Mouse (Mus musculus): ENCODE data around the gene Nfkb1. TPM values are rescaled to one million over a fixed set of nuclear protein-coding genes. Genes with fewer than 3 reads are reported as not detected.

Gene Nfkb1
- polyA plus RNA-seq, 1 experiment from 2014 or later: 22.6 TPM

GRCm38 (mm10) chr3:135631856-135632255 lies 59.5 kb downstream of the Nfkb1 start:
- H3K4me2 ChIP-seq (ENCODE audit: low read depth, low read length): no peak overlapping the region
- H3K27me3 ChIP-seq (ENCODE audit: control insufficient read depth, insufficient read depth, low read length): no peaks in the 10 kb centered on the region
- 46% methylated on average over 4 of the region's 4 CpGs for WGBS
- no peak for ATAC-seq (ENCODE audit: insufficient read depth, low FRiP score)
- H3K36me3 ChIP-seq (ENCODE audit: control insufficient read depth, insufficient read depth, low read length): 0 out of 2 replicates have a peak, but pooled peaks cover 2% of the 10 kb centered on the region
- H3K9ac ChIP-seq (ENCODE audit: low read length): no peak overlapping the region
- H3K4me1 ChIP-seq (ENCODE audit: control insufficient read depth, insufficient read depth, low read length): peaks cover 9% of the 10 kb centered on the region
- no peak overlapping the region for H3K27ac ChIP-seq (ENCODE audit: low read length)
- no peak overlapping the region for H3K4me3 ChIP-seq (replicated peaks; ENCODE audit: low read length)
- H3K9me3 ChIP-seq (replicated peaks; ENCODE audit: control insufficient read depth, low read length): no peaks in the 10 kb centered on the region

- H3K27ac ChIP-seq (ENCODE audit: low read length): no peak overlapping the region
- no peak for ATAC-seq (ENCODE audit: insufficient read depth, low FRiP score)
- H3K4me3 ChIP-seq (replicated peaks; ENCODE audit: low read length): no peak overlapping the region
- no peaks in the 10 kb centered on the region for H3K27me3 ChIP-seq (ENCODE audit: control insufficient read depth, insufficient read depth, low read length)
- WGBS: 62% methylated on average over 10 of the region's 10 CpGs
- H3K9ac ChIP-seq (ENCODE audit: low read length): no peak overlapping the region
- peaks cover 2% of the 10 kb centered on the region; the same call in 1 of the 2 replicates for H3K36me3 ChIP-seq (ENCODE audit: control insufficient read depth, insufficient read depth, low read length)
- peaks cover 5% of the 10 kb centered on the region; the same call in 1 of the 2 replicates for H3K4me1 ChIP-seq (ENCODE audit: control insufficient read depth, insufficient read depth, low read length)
- H3K4me2 ChIP-seq (ENCODE audit: low read depth, low read length): no peak overlapping the region
- no peaks in the 10 kb centered on the region for H3K9me3 ChIP-seq (replicated peaks; ENCODE audit: control insufficient read depth, low read length)
Measured at GRCm38 (mm10) chr3:135631096-135631457, 60.3 kb downstream of the Nfkb1 start.

GRCm38 (mm10) chr3:135630430-135631095 lies 60.8 kb downstream of the Nfkb1 start:
- Histone ChIP-seq H3K9ac (ENCODE audit: low read length) (no peak overlapping the region), H3K4me1 (ENCODE audit: control insufficient read depth, insufficient read depth, low read length) (peaks cover 5% of the 10 kb centered on the region; the same call in 1 of the 2 replicates), H3K4me3 (replicated peaks; ENCODE audit: low read length) (no peak overlapping the region), H3K27ac (ENCODE audit: low read length) (no peak overlapping the region), H3K9me3 (replicated peaks; ENCODE audit: control insufficient read depth, low read length) (no peaks in the 10 kb centered on the region), H3K4me2 (ENCODE audit: low read depth, low read length) (no peak overlapping the region), H3K36me3 (ENCODE audit: control insufficient read depth, insufficient read depth, low read length) (peaks cover 2% of the 10 kb centered on the region; the same call in 1 of the 2 replicates), H3K27me3 (ENCODE audit: control insufficient read depth, insufficient read depth, low read length) (no peaks in the 10 kb centered on the region)
- WGBS: 73% methylated on average over 21 of the region's 21 CpGs
- peak; percentile 40; the same call in 1 of the 2 replicates for ATAC-seq (ENCODE audit: insufficient read depth, low FRiP score)

GRCm38 (mm10) chr3:135629830-135630355 lies 61.5 kb downstream of the Nfkb1 start:
- H3K4me2 ChIP-seq (ENCODE audit: low read depth, low read length): no peak overlapping the region
- H3K27me3 ChIP-seq (ENCODE audit: control insufficient read depth, insufficient read depth, low read length): no peaks in the 10 kb centered on the region
- H3K9me3 ChIP-seq (replicated peaks; ENCODE audit: control insufficient read depth, low read length): no peaks in the 10 kb centered on the region
- H3K4me1 ChIP-seq (ENCODE audit: control insufficient read depth, insufficient read depth, low read length): peaks cover 5% of the 10 kb centered on the region; the same call in 1 of the 2 replicates
- H3K4me3 ChIP-seq (replicated peaks; ENCODE audit: low read length): no peak overlapping the region
- ATAC-seq (ENCODE audit: insufficient read depth, low FRiP score): no peak
- no peak overlapping the region for H3K27ac ChIP-seq (ENCODE audit: low read length)
- 80% methylated on average over 4 of the region's 4 CpGs for WGBS
- H3K36me3 ChIP-seq (ENCODE audit: control insufficient read depth, insufficient read depth, low read length): peaks cover 2% of the 10 kb centered on the region; the same call in 1 of the 2 replicates
- H3K9ac ChIP-seq (ENCODE audit: low read length): no peak overlapping the region

DNA sequence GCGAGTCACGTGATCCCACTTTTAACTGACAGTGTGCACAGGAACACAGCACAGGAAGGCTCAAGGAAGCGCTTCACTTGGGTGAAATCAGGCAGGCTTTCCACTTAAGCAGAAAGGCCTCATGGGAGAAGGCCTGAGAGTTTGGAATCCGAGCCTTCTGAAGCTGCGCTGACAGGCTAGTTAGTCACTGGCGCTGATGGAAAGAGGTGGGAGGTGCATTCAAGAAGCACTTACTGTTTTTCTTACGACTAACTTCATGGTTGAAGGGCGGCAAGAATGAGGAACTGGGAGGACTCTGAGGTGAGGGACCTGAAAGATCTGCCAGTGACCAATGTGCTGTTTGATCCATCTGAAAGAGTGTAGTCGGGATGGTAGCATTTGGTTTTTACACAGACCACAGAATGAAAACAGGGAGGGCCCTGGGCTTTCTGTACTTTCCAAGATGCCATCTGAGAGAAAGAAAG lies 62.6 kb downstream of the Nfkb1 start:
- H3K9ac ChIP-seq (ENCODE audit: low read length): no peak overlapping the region
- no peak overlapping the region for H3K27ac ChIP-seq (ENCODE audit: low read length)
- H3K36me3 ChIP-seq (ENCODE audit: control insufficient read depth, insufficient read depth, low read length): peaks cover 2% of the 10 kb centered on the region; the same call in 1 of the 2 replicates
- no peak overlapping the region for H3K4me3 ChIP-seq (replicated peaks; ENCODE audit: low read length)
- H3K4me2 ChIP-seq (ENCODE audit: low read depth, low read length): no peak overlapping the region
- ATAC-seq (ENCODE audit: insufficient read depth, low FRiP score): no peak
- no peaks in the 10 kb centered on the region for H3K4me1 ChIP-seq (ENCODE audit: control insufficient read depth, insufficient read depth, low read length)
- no peaks in the 10 kb centered on the region for H3K27me3 ChIP-seq (ENCODE audit: control insufficient read depth, insufficient read depth, low read length)
- WGBS: 81% methylated on average over 9 of the region's 9 CpGs
- H3K9me3 ChIP-seq (replicated peaks; ENCODE audit: control insufficient read depth, low read length): no peaks in the 10 kb centered on the region

DNA sequence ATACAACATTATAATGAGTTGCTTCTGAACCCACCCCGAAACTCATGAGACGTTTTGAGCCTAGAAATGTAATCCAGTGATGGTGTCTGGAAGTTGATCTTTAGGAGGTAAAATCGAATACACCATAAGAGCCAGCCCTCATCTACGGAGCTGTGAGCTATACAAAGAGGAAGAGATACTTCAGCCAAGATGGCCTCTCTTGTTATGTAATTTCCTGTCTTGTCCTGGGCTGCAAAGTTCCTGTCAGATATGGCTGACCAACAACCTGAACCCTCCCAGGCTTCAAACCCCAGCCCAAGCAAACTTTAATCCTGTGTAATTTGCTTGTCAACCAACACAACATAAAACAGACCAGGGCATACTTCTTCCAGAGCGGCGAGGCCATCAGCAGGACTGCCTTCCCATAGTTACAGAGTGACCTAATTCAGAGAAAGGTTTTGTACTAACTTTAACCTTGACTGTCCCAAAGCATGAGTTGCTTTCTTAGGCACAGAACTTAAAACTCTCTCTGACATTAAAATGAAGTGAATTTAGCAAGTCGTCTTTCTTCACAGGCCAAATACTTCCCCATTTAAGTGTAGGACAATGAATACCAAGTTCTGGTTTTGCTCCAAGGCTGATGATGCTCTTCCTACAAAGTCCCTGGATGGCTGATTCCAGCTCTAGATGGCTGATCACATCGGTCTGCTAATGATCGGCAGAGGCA lies 63.2 kb downstream of the Nfkb1 start:
- no peak overlapping the region for H3K27ac ChIP-seq (ENCODE audit: low read length)
- 86% methylated on average over 9 of the region's 9 CpGs for WGBS
- H3K9me3 ChIP-seq (replicated peaks; ENCODE audit: control insufficient read depth, low read length): no peaks in the 10 kb centered on the region

DNA sequence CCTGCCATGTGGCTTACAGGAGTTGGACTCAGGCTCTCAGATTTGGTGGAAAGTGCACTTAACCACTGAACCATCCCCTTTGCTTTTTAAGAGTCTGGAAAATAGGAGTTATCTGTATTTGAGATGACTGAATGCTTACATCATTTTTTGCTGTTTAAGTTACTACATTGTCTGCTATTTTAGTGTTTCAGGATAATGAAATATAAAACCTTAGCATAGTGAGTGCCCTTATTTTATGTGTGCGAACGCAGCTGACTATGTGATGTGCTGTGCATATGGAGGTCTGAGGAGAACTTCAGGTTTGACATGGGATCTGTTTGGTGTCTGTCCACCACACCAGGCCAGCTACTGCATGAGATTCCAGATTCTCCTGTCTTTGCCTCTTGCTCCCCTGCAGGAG lies 66.1 kb downstream of the Nfkb1 start:
- no peak overlapping the region for H3K9ac ChIP-seq (ENCODE audit: low read length)
- peaks cover 5% of the 10 kb centered on the region; the same call in 1 of the 2 replicates for H3K36me3 ChIP-seq (ENCODE audit: control insufficient read depth, insufficient read depth, low read length)
- WGBS: 97% methylated on average over 2 of the region's 2 CpGs
- no peaks in the 10 kb centered on the region for H3K9me3 ChIP-seq (replicated peaks; ENCODE audit: control insufficient read depth, low read length)
- no peaks in the 10 kb centered on the region for H3K27me3 ChIP-seq (ENCODE audit: control insufficient read depth, insufficient read depth, low read length)
- no peak overlapping the region for H3K27ac ChIP-seq (ENCODE audit: low read length)
- no peak overlapping the region for H3K4me3 ChIP-seq (replicated peaks; ENCODE audit: low read length)
- no peak for ATAC-seq (ENCODE audit: insufficient read depth, low FRiP score)
- no peak overlapping the region for H3K4me2 ChIP-seq (ENCODE audit: low read depth, low read length)
- H3K4me1 ChIP-seq (ENCODE audit: control insufficient read depth, insufficient read depth, low read length): no peaks in the 10 kb centered on the region

More for the DNA sequence above, 63.2 kb downstream of the Nfkb1 start:
- no peak overlapping the region for H3K4me2 ChIP-seq (ENCODE audit: low read depth, low read length)
- H3K4me1 ChIP-seq (ENCODE audit: control insufficient read depth, insufficient read depth, low read length): no peaks in the 10 kb centered on the region
- no peak overlapping the region for H3K4me3 ChIP-seq (replicated peaks; ENCODE audit: low read length)
- H3K9ac ChIP-seq (ENCODE audit: low read length): no peak overlapping the region
- peaks cover 2% of the 10 kb centered on the region; the same call in 1 of the 2 replicates for H3K36me3 ChIP-seq (ENCODE audit: control insufficient read depth, insufficient read depth, low read length)
- no peaks in the 10 kb centered on the region for H3K27me3 ChIP-seq (ENCODE audit: control insufficient read depth, insufficient read depth, low read length)
- ATAC-seq (ENCODE audit: insufficient read depth, low FRiP score): no peak

DNA sequence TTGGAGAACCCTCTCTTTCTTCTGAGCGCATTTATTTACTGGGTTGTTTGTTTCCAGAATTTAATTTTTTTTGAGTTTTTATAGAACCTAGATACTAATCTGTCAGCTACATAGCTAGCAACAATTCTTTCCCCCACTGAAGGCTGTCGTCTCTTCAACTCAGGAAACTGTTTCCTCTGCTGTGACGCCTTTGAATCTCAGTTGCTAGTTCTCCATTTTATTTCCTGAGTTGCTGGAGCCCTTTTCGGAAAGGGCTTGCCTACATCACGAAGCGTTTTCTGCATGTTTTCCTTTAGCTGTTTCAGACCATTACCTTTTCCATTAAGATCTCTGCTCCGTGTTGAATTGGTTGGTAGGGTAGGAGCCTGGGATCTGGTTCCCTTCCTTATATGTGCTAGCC lies 74.6 kb downstream of the Nfkb1 start:
- no peak for ATAC-seq (ENCODE audit: insufficient read depth, low FRiP score)
- 89% methylated on average over 7 of the region's 7 CpGs for WGBS
- no peak overlapping the region for H3K4me2 ChIP-seq (ENCODE audit: low read depth, low read length)
- no peak overlapping the region for H3K27ac ChIP-seq (ENCODE audit: low read length)
- H3K9ac ChIP-seq (ENCODE audit: low read length): no peak overlapping the region
- peaks cover 15% of the 10 kb centered on the region for H3K36me3 ChIP-seq (ENCODE audit: control insufficient read depth, insufficient read depth, low read length)
- H3K27me3 ChIP-seq (ENCODE audit: control insufficient read depth, insufficient read depth, low read length): no peaks in the 10 kb centered on the region
- no peaks in the 10 kb centered on the region for H3K9me3 ChIP-seq (replicated peaks; ENCODE audit: control insufficient read depth, low read length)
- H3K4me1 ChIP-seq (ENCODE audit: control insufficient read depth, insufficient read depth, low read length): no peaks in the 10 kb centered on the region
- H3K4me3 ChIP-seq (replicated peaks; ENCODE audit: low read length): no peak overlapping the region

- Histone ChIP-seq H3K4me3 (replicated peaks; ENCODE audit: low read length) (no peak overlapping the region), H3K27ac (ENCODE audit: low read length) (no peak overlapping the region), H3K36me3 (ENCODE audit: control insufficient read depth, insufficient read depth, low read length) (peaks cover 15% of the 10 kb centered on the region), H3K9ac (ENCODE audit: low read length) (no peak overlapping the region), H3K4me1 (ENCODE audit: control insufficient read depth, insufficient read depth, low read length) (no peaks in the 10 kb centered on the region), H3K4me2 (ENCODE audit: low read depth, low read length) (no peak overlapping the region), H3K9me3 (replicated peaks; ENCODE audit: control insufficient read depth, low read length) (no peaks in the 10 kb centered on the region), H3K27me3 (ENCODE audit: control insufficient read depth, insufficient read depth, low read length) (no peaks in the 10 kb centered on the region)
- WGBS: 68% methylated on average over 3 of the region's 3 CpGs
- ATAC-seq (ENCODE audit: insufficient read depth, low FRiP score): no peak
Measured at GRCm38 (mm10) chr3:135614376-135614775, 77.0 kb downstream of the Nfkb1 start.

Measured in stomach, embryonic 16.5 days (tissue).